Mouse (Mus musculus) limb, embryonic 11.5 days (tissue): ENCODE results near the gene Dctn1. TPM values are rescaled to one million over a fixed set of nuclear protein-coding genes. Genes with fewer than 3 reads are reported as not detected.
A peak's percentile ranks its signal among the peaks of the same experiment; 100 is the strongest.

Source experiments
- ATAC-seq: fragments of 200-750 bp; cut with Nextera tagmentation; 2 replicates; pipeline ENCODE4 v1.8.0; 2017; ENCODE audit warnings: low read depth; ENCODE audit not compliant: insufficient number of reproducible peaks, low FRiP score, low TSS enrichment
- DNase-seq: peaks from one replicate; pipeline ENCODE4 v3.0.0-alpha.2; 2015; ENCODE audit warnings: low spot score
- H3K27ac ChIP-seq: fragments of 300-500 bp; sonication (generic); replicated peaks from 2 replicates; pipeline ENCODE4 v1.5.1; 2014; ENCODE audit warnings: low read depth, mild to moderate bottlenecking, low read length
- H3K27me3 ChIP-seq: fragments of 300-500 bp; sonication (generic); 2 replicates; pipeline ENCODE4 v1.6.1; 2014; ENCODE audit warnings: mild to moderate bottlenecking, low read length, mixed read lengths; ENCODE audit not compliant: control insufficient read depth, insufficient read depth
- H3K36me3 ChIP-seq: fragments of 300-500 bp; sonication (generic); 2 replicates; pipeline ENCODE4 v1.6.1; 2014; ENCODE audit warnings: mild to moderate bottlenecking, low read length, moderate library complexity, mixed read lengths; ENCODE audit not compliant: control insufficient read depth, insufficient read depth
- H3K4me1 ChIP-seq: fragments of 300-500 bp; sonication (generic); 2 replicates; pipeline ENCODE4 v1.6.1; 2014; ENCODE audit warnings: low read length, mixed read lengths; ENCODE audit not compliant: control insufficient read depth, insufficient read depth
- H3K4me2 ChIP-seq: fragments of 300-500 bp; sonication (generic); 2 replicates; pipeline ENCODE4 v1.6.1; 2014; ENCODE audit warnings: low read depth, mild to moderate bottlenecking, moderate library complexity; ENCODE audit not compliant: severe bottlenecking
- H3K4me3 ChIP-seq: fragments of 300-500 bp; sonication (generic); 2 replicates; pipeline ENCODE4 v1.5.1; 2014; ENCODE audit warnings: low read depth, low read length
- H3K9ac ChIP-seq: fragments of 300-500 bp; sonication (generic); 2 replicates; pipeline ENCODE4 v1.6.1; 2014; ENCODE audit warnings: mild to moderate bottlenecking, low read length
- H3K9me3 ChIP-seq: fragments of 300-500 bp; sonication (generic); 2 replicates; pipeline ENCODE4 v1.6.1; 2016; ENCODE audit warnings: low read length; ENCODE audit not compliant: control insufficient read depth
- WGBS: fragments of 180-500 bp; shearing (Covaris S2); extraction: QIAGEN DNeasy Blood & Tissue Kit; methylation state at CpG from one replicate; pipeline ENCODE4 v1.1.7; 2014; 5-methylcytosine and 5-hydroxymethylcytosine counted together
- polyA plus RNA-seq: library from polyadenylated mRNA; unstranded; fragments of >200 nt; fragmentation: Nextera tagmentation; extraction: Ambion mirVana; gene quantifications from 2 replicates; pipeline ENCODE4 v1.2.1, GENCODE M21; 2014

Gene Dctn1
- polyA plus RNA-seq, 1 experiment from 2014 or later = 70.4 TPM

- Histone ChIP-seq H3K36me3 (no peaks in the 10 kb centered on the region), H3K27me3 (peaks cover 14% of the 10 kb centered on the region), H3K4me2 (peak overlapping the region; percentile 51), H3K4me3 (peak overlapping the region; percentile 79), H3K9ac (peak overlapping the region; percentile 80), H3K27ac (no peak overlapping the region), H3K4me1 (peaks cover 23% of the 10 kb centered on the region), H3K9me3 (no peaks in the 10 kb centered on the region)
- no peak for ATAC-seq
- no peak for DNase-seq
- 1% methylated on average over 12 of the region's 12 CpGs for WGBS
Observed at GRCm38 (mm10) chr6:83166243-83166630, 517 bp downstream of the Dctn1 start.

- no peaks in the 10 kb centered on the region for H3K36me3 ChIP-seq
- WGBS = 84% methylated on average over 5 of the region's 5 CpGs
- H3K27ac ChIP-seq = no peak overlapping the region
- H3K9ac ChIP-seq = no peak overlapping the region
- DNase-seq (no peak), ATAC-seq (no peak)
- H3K4me3 ChIP-seq = no peak overlapping the region
- no peaks in the 10 kb centered on the region for H3K9me3 ChIP-seq
- H3K4me2 ChIP-seq = no peak overlapping the region
- no peaks in the 10 kb centered on the region for H3K27me3 ChIP-seq
- peaks cover 11% of the 10 kb centered on the region; the same call in 1 of the 2 replicates for H3K4me1 ChIP-seq
Observed at GRCm38 (mm10) chr6:83169872-83170271, 4.2 kb downstream of the Dctn1 start.

GRCm38 (mm10) chr6:83171063-83171462, 5.3 kb downstream of the Dctn1 start:
- no peak overlapping the region for H3K4me3 ChIP-seq
- DNase-seq = no peak
- no peaks in the 10 kb centered on the region for H3K27me3 ChIP-seq
- H3K9ac ChIP-seq = no peak overlapping the region
- peaks cover 9% of the 10 kb centered on the region; the same call in 1 of the 2 replicates for H3K4me1 ChIP-seq
- H3K4me2 ChIP-seq = no peak overlapping the region
- ATAC-seq = no peak
- whole genome bisulfite sequencing = 82% methylated on average over 5 of the region's 5 CpGs
- no peaks in the 10 kb centered on the region for H3K36me3 ChIP-seq
- no peak overlapping the region for H3K27ac ChIP-seq
- no peaks in the 10 kb centered on the region for H3K9me3 ChIP-seq

- no peak overlapping the region for H3K9ac ChIP-seq
- DNase-seq (no peak), ATAC-seq (no peak)
- H3K4me2 ChIP-seq = no peak overlapping the region
- no peaks in the 10 kb centered on the region for H3K27me3 ChIP-seq
- no peak overlapping the region for H3K4me3 ChIP-seq
- no peaks in the 10 kb centered on the region for H3K9me3 ChIP-seq
- 69% methylated on average over 9 of the region's 9 CpGs for WGBS
- no peak overlapping the region for H3K27ac ChIP-seq
- no peaks in the 10 kb centered on the region for H3K4me1 ChIP-seq
- no peaks in the 10 kb centered on the region for H3K36me3 ChIP-seq
Observed at GRCm38 (mm10) chr6:83172240-83172920, 6.7 kb downstream of the Dctn1 start.

- Histone ChIP-seq H3K9me3 (no peaks in the 10 kb centered on the region), H3K4me1 (peaks cover 8% of the 10 kb centered on the region; the same call in 1 of the 2 replicates), H3K27ac (no peak overlapping the region), H3K36me3 (no peaks in the 10 kb centered on the region), H3K4me3 (no peak overlapping the region), H3K4me2 (no peak overlapping the region), H3K27me3 (no peaks in the 10 kb centered on the region), H3K9ac (no peak overlapping the region)
- WGBS = 86% methylated on average over 8 of the region's 8 CpGs
- ATAC-seq = no peak
- DNase-seq = no peak
Observed at GRCm38 (mm10) chr6:83175996-83176395, 10.3 kb downstream of the Dctn1 start.

- peak overlapping the region; percentile 40; the same call in 1 of the 2 replicates for H3K9ac ChIP-seq
- DNase-seq (peak; percentile 51), ATAC-seq (0 out of 2 replicates have a peak, but pooled peaks have one; percentile 45)
- H3K27ac ChIP-seq = no peak overlapping the region
- peaks cover 8% of the 10 kb centered on the region; the same call in 1 of the 2 replicates for H3K4me1 ChIP-seq
- peak overlapping the region; percentile 19; the same call in 1 of the 2 replicates for H3K4me3 ChIP-seq
- 17% methylated on average over 12 of the region's 12 CpGs for WGBS
- H3K4me2 ChIP-seq = peak overlapping the region; percentile 48
- peaks cover 3% of the 10 kb centered on the region; the same call in 1 of the 2 replicates for H3K36me3 ChIP-seq
- no peaks in the 10 kb centered on the region for H3K9me3 ChIP-seq
- H3K27me3 ChIP-seq = no peaks in the 10 kb centered on the region
Observed at GRCm38 (mm10) chr6:83179390-83180117, 13.8 kb downstream of the Dctn1 start.

GRCm38 (mm10) chr6:83180605-83181004, 14.9 kb downstream of the Dctn1 start:
- WGBS = 75% methylated on average over 6 of the region's 6 CpGs
- no peak for ATAC-seq
- H3K27me3 ChIP-seq = no peaks in the 10 kb centered on the region
- H3K27ac ChIP-seq = no peak overlapping the region
- H3K4me2 ChIP-seq = no peak overlapping the region
- no peak overlapping the region for H3K4me3 ChIP-seq
- DNase-seq = no peak
- peaks cover 11% of the 10 kb centered on the region for H3K4me1 ChIP-seq
- H3K36me3 ChIP-seq = peaks cover 3% of the 10 kb centered on the region; the same call in 1 of the 2 replicates
- no peaks in the 10 kb centered on the region for H3K9me3 ChIP-seq
- H3K9ac ChIP-seq = no peak overlapping the region

GRCm38 (mm10) chr6:83184858-83185435, 19.2 kb downstream of the Dctn1 start:
- ATAC-seq (no peak), DNase-seq (no peak)
- Histone ChIP-seq H3K9ac (no peak overlapping the region), H3K27ac (no peak overlapping the region), H3K27me3 (no peaks in the 10 kb centered on the region), H3K4me1 (peaks cover 23% of the 10 kb centered on the region), H3K4me3 (no peak overlapping the region), H3K36me3 (peaks cover 5% of the 10 kb centered on the region; the same call in 1 of the 2 replicates), H3K4me2 (no peak overlapping the region; the same call in 1 of the 2 replicates), H3K9me3 (no peaks in the 10 kb centered on the region)
- WGBS = 92% methylated on average over 3 of the region's 3 CpGs
